Mouse (Mus musculus): ENCODE results near the gene Tarbp2. TPM values are rescaled to one million over a fixed set of nuclear protein-coding genes. Genes with fewer than 3 reads are reported as not detected.

Tarbp2 gene
- 10 to 100 TPM; 37.9 to 40.2 TPM for total RNA-seq (2021)
- long read RNA-seq, experiment 1, transcript Tarbp2-201 (9 exons, 1,523 nt), result major isoform, 31 of 59 reads
- long read RNA-seq, experiment 1, partial matches to known transcripts, result 11 of 59 reads
- long read RNA-seq, experiment 1, other reads (novel, unspliced or antisense), result 13 of 59 reads
- long read RNA-seq, experiment 2, transcript Tarbp2-201 (9 exons, 1,523 nt), result major isoform, 43 of 78 reads
- long read RNA-seq, experiment 2, partial matches to known transcripts, result 14 of 78 reads
- long read RNA-seq, experiment 2, other reads (novel, unspliced or antisense), result 17 of 78 reads

- DNase-seq, result peak; percentile 100
- intact Hi-C loops (cut with DNase I; ENCODE audit: low total_unique reads), result no loop called here
These were observed at the start of gene Tarbp2 for GRCm38 (mm10) chr15:102517976-102518858. TSS of gene Tarbp2 (plus strand) at chr15:102518192.

GRCm38 (mm10) chr15:102468675-102469370 is 49.2 kb upstream of the Tarbp2 start:
- intact Hi-C loops (cut with DNase I; ENCODE audit: low total_unique reads), result no loop called here
- no peak for DNase-seq

GRCm38 (mm10) chr15:102470183-102470604 is 47.8 kb upstream of the Tarbp2 start, which contains the start of gene Pcbp2:
TSS of gene Pcbp2 (plus strand) at chr15:102470539.
- peak; percentile 98 for DNase-seq
- intact Hi-C loops (cut with DNase I; ENCODE audit: low total_unique reads), result no loop called here

GRCm38 (mm10) chr15:102470605-102471294 is 47.2 kb upstream of the Tarbp2 start:
- intact Hi-C loops (cut with DNase I; ENCODE audit: low total_unique reads), result no loop called here

GRCm38 (mm10) chr15:102471295-102471645 is 46.7 kb upstream of the Tarbp2 start:
- intact Hi-C loops (cut with DNase I; ENCODE audit: low total_unique reads), result no loop called here
- DNase-seq, result no peak

More at GRCm38 (mm10) chr15:102470605-102471294, 47.2 kb upstream of the Tarbp2 start:
- DNase-seq, result peak; percentile 89

- DNase-seq, result no peak
- intact Hi-C loops (cut with DNase I; ENCODE audit: low total_unique reads), result no loop called here
These were observed 46.3 kb upstream of the Tarbp2 start for GRCm38 (mm10) chr15:102471727-102472126.

- DNase-seq, result no peak
- intact Hi-C loops (cut with DNase I; ENCODE audit: low total_unique reads), result no loop called here
These were observed 44.7 kb upstream of the Tarbp2 start for GRCm38 (mm10) chr15:102473246-102473645.

GRCm38 (mm10) chr15:102474520-102474919 is 43.5 kb upstream of the Tarbp2 start:
- no peak for DNase-seq
- intact Hi-C loops (cut with DNase I; ENCODE audit: low total_unique reads), result no loop called here

GRCm38 (mm10) chr15:102483136-102483535 is 34.9 kb upstream of the Tarbp2 start:
- DNase-seq, result no peak
- intact Hi-C loops (cut with DNase I; ENCODE audit: low total_unique reads), result no loop called here

GRCm38 (mm10) chr15:102485853-102486252 is 32.1 kb upstream of the Tarbp2 start:
- intact Hi-C loops (cut with DNase I; ENCODE audit: low total_unique reads), result no loop called here
- DNase-seq, result no peak

GRCm38 (mm10) chr15:102487664-102488063 is 30.3 kb upstream of the Tarbp2 start:
- intact Hi-C loops (cut with DNase I; ENCODE audit: low total_unique reads), result no loop called here
- no peak for DNase-seq

- intact Hi-C loops (cut with DNase I; ENCODE audit: low total_unique reads), result no loop called here
- DNase-seq, result no peak
These were observed 19.7 kb upstream of the Tarbp2 start for GRCm38 (mm10) chr15:102498322-102498721.

- DNase-seq, result no peak
- intact Hi-C loops (cut with DNase I; ENCODE audit: low total_unique reads), result no loop called here
These were observed 18.6 kb upstream of the Tarbp2 start for GRCm38 (mm10) chr15:102499370-102499769.

- intact Hi-C loops (cut with DNase I; ENCODE audit: low total_unique reads), result no loop called here
- no peak for DNase-seq
These were observed 18.1 kb upstream of the Tarbp2 start for GRCm38 (mm10) chr15:102499851-102500250.

- intact Hi-C loops (cut with DNase I; ENCODE audit: low total_unique reads), result no loop called here
- DNase-seq, result no peak
These were observed 17.5 kb upstream of the Tarbp2 start for GRCm38 (mm10) chr15:102500479-102500878.

- DNase-seq, result no peak
- intact Hi-C loops (cut with DNase I; ENCODE audit: low total_unique reads), result no loop called here
These were observed 16.7 kb upstream of the Tarbp2 start for GRCm38 (mm10) chr15:102501084-102501814.

- DNase-seq, result no peak
- intact Hi-C loops (cut with DNase I; ENCODE audit: low total_unique reads), result no loop called here
These were observed 15.6 kb upstream of the Tarbp2 start for GRCm38 (mm10) chr15:102502254-102502840.

- intact Hi-C loops (cut with DNase I; ENCODE audit: low total_unique reads), result no loop called here
- DNase-seq, result no peak
These were observed 14.5 kb upstream of the Tarbp2 start, which contains the start of gene Gm10337 for GRCm38 (mm10) chr15:102503447-102503846. TSS of gene Gm10337 (plus strand) at chr15:102503722.

Measured in gastrocnemius, postnatal 14 days (tissue).